Mouse (Mus musculus): ENCODE results near the gene Lhfp.
"Not testable (repeated sequence)": the region's sequence is repeated elsewhere in the genome, so short reads cannot be mapped to it uniquely, and the experiment has no call there.

The Lhfp gene

DNA sequence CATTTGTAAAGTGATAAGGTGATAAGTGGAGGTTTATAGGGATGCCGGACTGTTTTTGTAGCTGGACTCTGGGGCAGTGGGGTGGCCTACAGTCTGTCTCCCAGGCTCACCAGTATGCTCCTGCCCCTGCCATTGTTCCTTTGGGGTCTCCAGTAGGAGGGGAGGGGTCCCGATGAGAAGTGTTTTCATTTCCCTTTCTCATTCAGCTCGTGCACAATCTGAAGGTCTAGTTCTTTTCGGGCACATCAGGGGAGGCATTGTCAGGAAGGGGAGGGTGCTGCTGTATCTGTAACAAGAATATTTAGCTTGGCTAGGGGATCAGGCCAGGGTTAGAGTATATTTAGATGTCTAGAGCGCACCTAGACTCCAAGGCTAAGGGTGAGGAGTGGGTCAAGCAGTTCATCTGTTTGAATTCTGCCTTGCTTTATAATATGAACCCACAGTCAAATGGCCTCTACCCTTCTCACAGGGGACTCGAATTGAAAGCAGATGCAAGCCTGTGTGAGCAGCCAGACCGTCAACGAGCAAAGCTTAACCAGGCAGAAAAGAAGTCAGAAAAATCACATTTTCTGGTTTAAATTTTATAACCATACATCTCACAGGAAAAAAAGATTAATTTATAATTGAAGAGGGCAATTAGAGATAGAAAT lies 46.0 kb downstream of the Lhfp start:
- DNase-seq (ENCODE audit: low read depth in 2 of 2, low spot score in 2 of 2): no peak

- DNase-seq (ENCODE audit: low read depth in 2 of 2, low spot score in 2 of 2): no peak
Measured at GRCm38 (mm10) chr3:53089921-53090320, 48.6 kb downstream of the Lhfp start.

DNA sequence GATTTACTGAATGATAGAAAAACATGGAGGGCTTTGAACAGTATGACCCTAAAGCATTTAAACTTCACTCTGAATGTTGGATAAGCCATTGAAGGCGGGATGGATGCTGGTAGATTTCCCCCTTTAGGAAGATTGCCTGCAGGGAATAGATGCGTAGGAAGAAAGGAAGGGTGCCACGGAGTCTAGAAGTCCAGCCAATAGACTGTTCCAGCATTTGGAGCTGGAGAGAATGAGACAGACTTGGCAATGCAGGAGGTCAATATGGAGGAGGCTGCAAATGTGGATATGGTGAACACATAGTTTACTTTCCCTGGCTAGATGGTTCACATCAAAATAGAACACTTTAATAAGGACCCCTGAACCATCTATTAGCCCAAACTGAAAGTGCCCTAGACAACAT lies 58.9 kb downstream of the Lhfp start:
- no peak for DNase-seq (ENCODE audit: low read depth in 2 of 2, low spot score in 2 of 2)

DNA sequence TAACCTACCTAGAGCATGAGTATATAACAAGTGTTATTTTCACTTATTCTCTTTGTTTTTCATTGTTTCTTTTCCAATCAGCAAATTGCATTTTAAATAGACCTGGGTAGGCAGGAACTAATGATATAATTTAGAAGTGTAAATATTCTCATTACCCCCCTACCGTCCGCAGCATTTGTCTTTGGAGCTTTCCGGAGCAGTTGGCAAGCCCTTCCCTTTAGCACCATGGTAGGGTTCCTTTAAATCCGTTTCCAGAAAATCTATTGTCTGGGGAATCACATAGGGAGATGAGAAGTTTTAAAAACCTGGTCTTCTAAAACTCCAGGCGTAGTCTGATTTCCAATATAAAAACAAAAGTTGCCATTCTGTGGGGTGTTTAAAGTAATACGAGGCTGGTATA lies 59.5 kb downstream of the Lhfp start:
- no peak for DNase-seq (ENCODE audit: low read depth in 2 of 2, low spot score in 2 of 2)

DNA sequence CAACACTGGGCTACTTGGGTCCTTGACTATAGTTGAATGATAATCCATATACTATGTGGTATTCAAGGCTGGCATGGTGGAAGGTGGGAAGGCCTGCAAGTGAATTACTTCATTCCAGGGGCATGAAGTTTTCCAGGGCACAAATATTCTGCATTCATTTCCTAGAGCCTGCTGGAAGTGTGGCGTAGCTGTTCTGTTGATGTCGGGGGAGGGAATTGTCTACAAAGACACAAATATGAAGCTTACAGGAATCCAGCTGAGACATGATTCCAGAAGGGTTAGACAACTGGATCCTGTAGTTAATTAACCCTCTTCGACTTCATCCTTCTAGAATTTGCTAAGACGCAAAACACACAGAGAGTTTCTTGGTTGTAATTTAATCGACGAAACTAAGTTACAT lies 60.4 kb downstream of the Lhfp start:
- DNase-seq (ENCODE audit: low read depth in 2 of 2, low spot score in 2 of 2): no peak

DNA sequence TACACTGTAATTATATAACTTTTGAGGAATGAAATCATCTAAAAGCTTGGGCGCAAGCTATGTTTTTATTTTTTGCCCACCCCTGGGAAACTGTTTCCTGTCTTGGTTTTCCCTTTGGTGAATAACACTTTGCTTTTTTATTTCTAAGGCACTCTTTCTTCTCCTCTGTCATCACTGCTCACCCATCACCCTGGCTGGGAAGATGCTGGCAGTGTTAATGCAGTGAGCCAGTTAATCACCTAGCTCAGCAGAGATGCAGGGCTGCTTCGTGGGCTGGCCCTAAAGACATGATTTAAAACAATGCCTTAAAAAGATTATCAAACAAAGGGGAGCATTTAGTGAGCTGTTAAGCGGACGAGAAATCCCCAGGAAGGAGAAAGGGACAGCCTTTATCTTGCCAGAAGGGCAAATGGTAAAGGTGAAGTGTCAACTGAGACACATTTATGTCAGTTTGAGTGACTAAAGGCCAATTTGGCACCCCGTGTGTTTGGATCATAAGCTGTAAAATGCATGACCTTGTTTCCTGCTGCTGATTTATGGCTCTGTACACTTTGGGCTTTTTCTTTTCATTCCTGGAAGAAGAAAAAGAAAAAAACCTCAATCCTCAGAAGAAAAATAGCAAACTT lies 60.9 kb downstream of the Lhfp start:
- no peak for DNase-seq (ENCODE audit: low read depth in 2 of 2, low spot score in 2 of 2)

- DNase-seq (ENCODE audit: low read depth in 2 of 2, low spot score in 2 of 2): no peak
Measured at GRCm38 (mm10) chr3:53102757-53103153, 61.4 kb downstream of the Lhfp start.

DNA sequence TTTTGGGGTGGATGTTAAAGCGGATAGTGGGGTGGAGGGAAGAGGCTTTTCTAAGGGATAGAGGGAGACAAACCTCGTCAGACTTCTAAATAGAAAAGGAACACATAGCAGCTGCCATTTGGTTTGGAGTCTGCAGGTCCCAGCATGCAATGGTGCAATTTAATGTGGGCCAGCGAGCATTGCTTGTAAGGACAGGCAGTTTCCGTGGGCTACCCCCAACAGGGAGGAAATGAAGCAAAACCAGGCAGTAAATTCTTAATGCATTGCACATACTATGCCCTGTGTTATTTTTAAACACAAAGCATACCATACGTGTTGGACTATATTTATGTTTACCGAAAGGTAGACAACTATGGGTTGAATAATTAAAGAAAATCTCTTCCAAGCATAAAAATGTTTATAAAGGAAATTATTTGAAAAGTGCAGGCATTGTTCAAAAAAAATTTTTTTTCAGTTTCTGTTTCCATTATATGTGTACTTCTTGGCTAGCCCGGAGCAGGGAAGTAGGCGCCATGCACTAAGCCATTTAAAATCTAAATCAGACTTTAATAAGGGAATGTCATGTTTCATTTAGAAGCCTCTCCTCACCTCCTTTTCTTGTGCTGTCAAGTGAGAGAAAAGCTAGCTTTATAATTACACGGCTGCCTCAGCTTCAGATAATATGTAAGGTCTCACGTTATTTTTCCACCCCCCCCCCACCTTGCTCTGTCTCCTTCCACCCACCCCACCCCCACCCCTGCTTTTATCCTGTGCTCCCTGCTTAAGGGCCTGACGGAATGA lies 67.5 kb downstream of the Lhfp start:
- DNase-seq (ENCODE audit: low read depth in 2 of 2, low spot score in 2 of 2): no peak

DNA sequence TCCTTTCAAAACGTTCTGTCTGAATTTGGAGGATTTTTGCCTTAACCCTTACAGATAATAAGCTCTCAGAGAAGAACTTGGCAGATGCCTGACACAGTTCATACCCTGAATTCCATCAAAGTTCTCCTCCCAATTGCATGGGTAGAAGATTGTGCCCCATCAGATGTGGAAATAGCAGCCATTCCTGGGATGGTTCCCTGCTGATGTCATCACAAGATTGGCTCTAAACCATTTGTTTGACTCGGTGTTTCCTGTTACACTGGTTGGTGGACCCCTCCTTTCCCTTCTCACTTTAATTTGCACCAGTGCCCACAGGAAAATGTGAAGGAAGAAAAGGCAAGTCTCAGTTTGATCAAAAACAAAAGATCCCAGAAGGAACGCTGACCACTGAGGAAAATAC lies 68.6 kb downstream of the Lhfp start:
- no peak for DNase-seq (ENCODE audit: low read depth in 2 of 2, low spot score in 2 of 2)

DNA sequence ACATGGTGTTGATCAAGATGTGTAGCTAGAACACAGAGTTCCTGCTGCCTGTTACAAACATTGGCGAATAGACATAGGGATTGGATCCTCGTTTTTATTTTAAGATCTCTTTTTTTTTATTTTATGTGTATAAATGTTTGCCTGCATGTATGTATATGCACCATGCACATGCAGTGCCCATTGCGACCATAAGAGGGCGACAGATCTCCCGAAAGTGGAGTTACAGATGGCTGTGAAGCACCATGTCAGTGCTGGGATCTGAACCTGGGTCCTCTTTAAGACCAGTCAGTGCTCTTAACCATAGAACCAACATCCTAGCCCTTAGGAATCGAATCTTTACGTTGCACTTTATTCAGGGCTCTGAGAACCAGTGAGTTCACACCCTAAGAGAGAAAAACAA lies 70.7 kb downstream of the Lhfp start:
- no peak for DNase-seq (ENCODE audit: low read depth in 2 of 2, low spot score in 2 of 2)

GRCm38 (mm10) chr3:53118755-53119154 lies 77.4 kb downstream of the Lhfp start:
- DNase-seq (ENCODE audit: low read depth in 2 of 2, low spot score in 2 of 2): not testable (repeated sequence)

DNA sequence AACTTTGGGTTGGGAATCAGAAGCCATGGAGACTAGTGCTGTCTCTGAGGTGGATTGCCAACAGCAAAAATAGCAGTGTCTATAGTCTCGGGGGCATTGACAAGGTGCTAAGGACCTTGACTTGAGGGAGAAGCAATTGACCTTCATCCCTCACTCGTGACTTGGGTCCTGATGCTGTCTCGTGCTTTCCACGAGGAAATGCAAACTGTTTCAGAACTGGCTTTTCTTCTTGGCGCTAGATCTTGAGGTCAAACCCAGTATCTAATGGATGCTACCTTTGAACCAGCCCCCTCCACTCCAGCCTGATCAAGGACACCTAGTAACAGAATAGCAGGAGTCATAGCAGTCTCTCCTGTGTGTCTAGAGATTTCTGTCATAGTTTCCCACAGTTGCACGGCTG lies 78.7 kb downstream of the Lhfp start:
- no peak for DNase-seq (ENCODE audit: low read depth in 2 of 2, low spot score in 2 of 2)

GRCm38 (mm10) chr3:53125495-53125894 lies 84.2 kb downstream of the Lhfp start:
- no peak for DNase-seq (ENCODE audit: low read depth in 2 of 2, low spot score in 2 of 2)

DNA sequence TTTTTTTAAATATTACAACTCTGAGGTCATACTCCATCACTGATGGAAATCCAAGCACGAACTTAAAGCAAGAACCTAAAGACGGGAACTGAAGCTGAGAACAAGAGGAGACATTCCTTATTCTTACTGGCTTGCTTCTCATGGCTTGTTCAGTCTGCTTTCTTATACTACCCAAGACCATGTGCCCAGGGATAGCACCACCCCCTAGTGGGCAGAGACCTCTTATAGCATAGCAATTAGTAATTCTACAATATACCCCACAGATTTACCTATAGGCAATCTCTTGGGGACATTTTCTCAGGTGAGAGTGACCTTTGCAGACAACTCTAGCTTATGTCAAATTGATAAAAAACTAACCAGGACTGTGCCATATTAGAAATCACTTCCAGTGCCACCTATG lies 97.5 kb downstream of the Lhfp start:
- DNase-seq (ENCODE audit: low read depth in 2 of 2, low spot score in 2 of 2): no peak

GRCm38 (mm10) chr3:53139205-53139604 lies 97.9 kb downstream of the Lhfp start:
- no peak for DNase-seq (ENCODE audit: low read depth in 2 of 2, low spot score in 2 of 2)

DNA sequence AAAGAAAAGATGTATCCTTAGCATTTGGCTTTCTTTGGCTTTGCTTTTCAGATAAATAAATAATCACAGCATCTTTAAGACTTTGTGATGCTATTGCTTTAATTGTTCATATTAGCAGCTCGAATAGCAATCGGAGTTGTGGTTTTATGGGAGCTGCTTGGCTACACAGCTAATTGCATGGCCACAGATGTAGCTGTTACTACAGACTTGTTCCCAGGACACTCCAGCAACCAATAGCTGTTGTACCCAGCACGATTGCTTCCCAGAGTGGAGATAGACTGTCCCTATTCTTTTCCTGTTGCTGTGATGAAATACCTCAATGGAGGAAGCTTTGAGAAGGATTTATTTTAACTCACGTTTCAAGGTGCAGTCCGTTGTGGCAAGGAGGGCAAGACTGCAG lies 98.3 kb downstream of the Lhfp start:
- no peak for DNase-seq (ENCODE audit: low read depth in 2 of 2, low spot score in 2 of 2)

GRCm38 (mm10) chr3:53142528-53142927 lies 101.2 kb downstream of the Lhfp start:
- DNase-seq (ENCODE audit: low read depth in 2 of 2, low spot score in 2 of 2): no peak

DNA sequence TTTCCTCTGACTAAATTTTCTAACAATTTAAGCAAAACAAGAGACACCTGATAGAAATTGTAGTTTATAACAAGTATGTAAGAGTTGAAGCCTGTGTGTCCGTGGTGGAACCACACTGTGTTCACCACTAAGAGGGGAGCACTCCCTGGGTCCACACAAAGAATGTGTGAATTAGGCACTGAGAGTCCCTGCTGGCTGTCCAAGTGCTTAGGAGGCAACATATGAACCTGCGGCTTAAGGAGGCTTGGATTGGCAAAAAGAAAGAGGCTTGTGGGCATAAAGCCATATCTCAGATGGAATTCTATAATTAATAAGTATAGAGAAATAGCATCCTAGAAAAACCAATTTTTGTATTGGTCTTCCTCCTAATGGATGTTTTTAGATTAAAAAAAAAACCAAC lies 104.2 kb downstream of the Lhfp start:
- no peak for DNase-seq (ENCODE audit: low read depth in 2 of 2, low spot score in 2 of 2)

- no peak for DNase-seq (ENCODE audit: low read depth in 2 of 2, low spot score in 2 of 2)
Measured at GRCm38 (mm10) chr3:53145946-53146345, 104.6 kb downstream of the Lhfp start.

GRCm38 (mm10) chr3:53147001-53147400 lies 105.7 kb downstream of the Lhfp start:
- DNase-seq (ENCODE audit: low read depth in 2 of 2, low spot score in 2 of 2): no peak

- DNase-seq (ENCODE audit: low read depth in 2 of 2, low spot score in 2 of 2): no peak
Measured at GRCm38 (mm10) chr3:53148751-53149150, 107.4 kb downstream of the Lhfp start.

- DNase-seq (ENCODE audit: low read depth in 2 of 2, low spot score in 2 of 2): no peak
Measured at GRCm38 (mm10) chr3:53149625-53150320, 108.4 kb downstream of the Lhfp start.
